Mouse (Mus musculus): ENCODE data around the gene Uhrf1bp1l.

DNA sequence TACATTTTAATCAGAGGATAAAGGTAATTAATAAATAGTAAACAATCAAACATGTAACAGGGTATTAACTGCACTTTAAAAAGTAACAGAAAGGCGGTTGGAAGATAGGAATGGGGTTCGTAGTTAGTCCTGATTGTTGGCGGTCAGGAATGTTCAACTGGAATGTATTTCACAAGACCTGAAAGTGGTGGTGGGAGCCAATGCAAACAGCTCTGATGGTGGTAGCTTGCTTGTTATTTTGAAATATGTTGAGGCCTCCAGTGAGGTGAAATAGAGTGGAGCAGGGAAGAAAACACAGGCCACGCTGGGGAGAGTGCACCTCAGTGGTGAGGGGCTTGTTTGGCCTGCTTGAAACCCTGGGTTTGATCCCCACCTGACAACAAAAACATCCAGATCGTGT lies 6.3 kb downstream of the Uhrf1bp1l start:
- TF ChIP-seq CTCF (conservative IDR thresholded peaks at IDR 0.05; ENCODE audit: insufficient read depth, insufficient read length, low read depth, low read length): no peak
- no peak for TF ChIP-seq POLR2A (IDR thresholded peaks at IDR 0.05; ENCODE audit: low read depth, low read length)

Measured in kidney, adult 2 months (tissue).